In genomic region chr5:148282631-148283030, GRCm38 (mm10) we compare ENCODE assay signal across 29 mouse cellular contexts.
DNase-seq lines count a peak whose midpoint lies in the region; ATAC-seq and TF ChIP-seq lines count a peak whose summit lies in the region.
"Had no signal": no experiment of that assay in that cellular context is flagged by ENCODE, and none has a peak within 500 bp of the region (broad histone marks: within the 10 kb centered on the region; RNA-seq: fewer than 3 reads in every experiment).

No protein-coding gene starts in this region.

- H3K9me3 ChIP-seq in midbrain, embryonic 15.5 days, result no peaks in the 10 kb centered on the region
- H3K9me3 ChIP-seq in midbrain, postnatal 0 days (ENCODE audit: low read length), result no peaks in the 10 kb centered on the region
- H3K9me3 ChIP-seq: embryonic facial prominence, embryonic 10.5 days; embryonic facial prominence, embryonic 15.5 days; forebrain, embryonic 12.5 days; heart, embryonic 13.5 days; midbrain, embryonic 13.5 days had no signal

- TF ChIP-seq CTCF in midbrain, postnatal 0 days (IDR thresholded peaks at IDR 0.05), result no peak

- H3K36me3 ChIP-seq in midbrain, embryonic 15.5 days (replicated peaks), result no peaks in the 10 kb centered on the region
- 0 out of 2 replicates have a peak, but pooled peaks cover 10% of the 10 kb centered on the region for H3K36me3 ChIP-seq in midbrain, postnatal 0 days (ENCODE audit: insufficient read depth, low read length)
- H3K36me3 ChIP-seq: embryonic facial prominence, embryonic 10.5 days; embryonic facial prominence, embryonic 15.5 days; forebrain, embryonic 12.5 days; G1E had no signal

- no peak for DNase-seq in frontal cortex, postnatal 10 days (ENCODE audit: low spot score in 2 of 2)
- DNase-seq in layer of hippocampus, adult 18-20 months (ENCODE audit: low spot score in 2 of 2), result peak; percentile 6 to 34
- DNase-seq in layer of hippocampus, postnatal 36 days, result no peak
- no peak for DNase-seq in midbrain, postnatal 0 days (ENCODE audit: low spot score)
- peak; percentile 31 to 54 for DNase-seq in frontal cortex, postnatal 36 days (ENCODE audit: low spot score in 2 of 2)
- no peak for DNase-seq in heart, adult 9 months (ENCODE audit: low spot score in 2 of 2)
- DNase-seq: adrenal gland, adult 8-10 months; cerebellum, adult 8-10 months; cerebellum, postnatal 25 days; gastrocnemius, postnatal 14 days; heart, postnatal 10 days; kidney, adult 11 months; kidney, postnatal 14 days; liver; lung, adult 2 months; lung, postnatal 10 days; thymus, adult 2 months; thymus, postnatal 36 days had no signal

- no peak overlapping the region for H3K9ac ChIP-seq in midbrain, embryonic 15.5 days
- no peak overlapping the region for H3K9ac ChIP-seq in midbrain, postnatal 0 days (replicated peaks; ENCODE audit: low read length, poor library complexity, severe bottlenecking)
- H3K9ac ChIP-seq: embryonic facial prominence, embryonic 15.5 days; forebrain, embryonic 12.5 days; heart, embryonic 13.5 days; liver, embryonic 14.5 days; midbrain, embryonic 13.5 days had no signal

- 0 out of 2 replicates have a peak overlapping the region, but pooled peaks have one; percentile 5 for H3K27ac ChIP-seq in midbrain, embryonic 15.5 days
- H3K27ac ChIP-seq in midbrain, postnatal 0 days (ENCODE audit: low read depth, low read length), result no peak overlapping the region
- H3K27ac ChIP-seq: embryonic facial prominence, embryonic 10.5 days; embryonic facial prominence, embryonic 15.5 days; forebrain, embryonic 12.5 days; heart, embryonic 13.5 days; liver, embryonic 14.5 days; macrophage; midbrain, embryonic 13.5 days had no signal

- no peaks in the 10 kb centered on the region for H3K27me3 ChIP-seq in midbrain, embryonic 15.5 days (replicated peaks)
- H3K27me3 ChIP-seq in midbrain, postnatal 0 days (ENCODE audit: insufficient read depth, low read length), result no peaks in the 10 kb centered on the region
- H3K27me3 ChIP-seq: embryonic facial prominence, embryonic 15.5 days; forebrain, embryonic 12.5 days; heart, embryonic 13.5 days; midbrain, embryonic 13.5 days had no signal

- H3K4me3 ChIP-seq in midbrain, embryonic 15.5 days, result no peak overlapping the region
- H3K4me3 ChIP-seq in midbrain, postnatal 0 days (ENCODE audit: low read depth, low read length), result no peak overlapping the region
- H3K4me3 ChIP-seq: embryonic facial prominence, embryonic 10.5 days; embryonic facial prominence, embryonic 15.5 days; forebrain, embryonic 12.5 days; heart, embryonic 13.5 days; midbrain, embryonic 13.5 days had no signal

- 94% methylated on average over 5 of the region's 5 CpGs for WGBS in midbrain, embryonic 15.5 days
- 92% methylated on average over 5 of the region's 5 CpGs for whole genome bisulfite sequencing in midbrain, postnatal 0 days

- no peak overlapping the region for H3K4me2 ChIP-seq in midbrain, embryonic 15.5 days
- H3K4me2 ChIP-seq in midbrain, postnatal 0 days (ENCODE audit: low read depth, low read length, poor library complexity, severe bottlenecking), result no peak overlapping the region
- H3K4me2 ChIP-seq: embryonic facial prominence, embryonic 15.5 days; forebrain, embryonic 12.5 days; heart, embryonic 13.5 days; midbrain, embryonic 13.5 days had no signal

- peak; percentile 82 for ATAC-seq in frontal cortex, adult (ENCODE audit: low TSS enrichment)
- no peak for ATAC-seq in midbrain, embryonic 15.5 days (replicated peaks)
- no peak for ATAC-seq in midbrain, postnatal 0 days (ENCODE audit: low FRiP score)
- ATAC-seq: inflammation-experienced regulatory T-cells, adult 6 months; midbrain, embryonic 13.5 days had no signal

- H3K4me1 ChIP-seq in midbrain, embryonic 15.5 days, result no peaks in the 10 kb centered on the region
- no peaks in the 10 kb centered on the region for H3K4me1 ChIP-seq in midbrain, postnatal 0 days (ENCODE audit: insufficient read depth, low read length)
- H3K4me1 ChIP-seq: embryonic facial prominence, embryonic 10.5 days; embryonic facial prominence, embryonic 15.5 days; forebrain, embryonic 12.5 days; midbrain, embryonic 13.5 days had no signal

Comparison
In these comparisons a context has a peak if more than half of its experiments do, and no peak if none do; other contexts are left out.
1. DNase-seq: peak in layer of hippocampus, adult 18-20 months (2 of 2) and frontal cortex, postnatal 36 days (2 of 2); none in frontal cortex, postnatal 10 days (0 of 2), layer of hippocampus, postnatal 36 days (0 of 2), midbrain, postnatal 0 days (single experiment) and heart, adult 9 months (0 of 2).